Mouse (Mus musculus) urinary bladder, postnatal 4 days (tissue): ENCODE results near the gene Zbtb21.
"Not testable (repeated sequence)": the region's sequence is repeated elsewhere in the genome, so short reads cannot be mapped to it uniquely, and the experiment has no call there.

Experiments used
- DNase-seq, 2 experiments: peaks; one replicate each; pipeline ENCODE4 v3.0.0; 2021 to 2022; ENCODE audit warnings: low spot score in 2 of 2

Gene Zbtb21

DNA sequence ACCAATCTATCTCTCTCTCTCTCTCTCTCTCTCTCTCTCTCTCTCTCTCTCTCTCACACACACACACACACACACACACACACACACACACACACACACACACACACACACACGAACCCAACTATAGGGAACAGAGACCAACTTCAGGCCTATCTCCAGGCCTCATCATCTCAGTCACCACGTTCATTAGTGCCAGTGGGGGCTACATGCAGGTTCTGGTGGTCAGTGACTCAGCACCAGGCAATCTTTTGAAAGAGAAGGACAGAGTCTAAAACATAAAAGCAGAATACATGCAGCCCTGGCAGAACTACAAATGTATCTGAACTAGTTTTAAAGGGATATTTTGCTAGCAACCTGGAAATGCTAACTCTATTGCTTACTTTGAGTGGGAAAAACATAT lies 15.4 kb downstream of the Zbtb21 start:
- not testable (repeated sequence) for DNase-seq

- no peak for DNase-seq
These were observed 20.6 kb downstream of the Zbtb21 start for GRCm38 (mm10) chr16:97941844-97942243.

- no peak for DNase-seq
These were observed 21.9 kb downstream of the Zbtb21 start for GRCm38 (mm10) chr16:97940471-97940973.

GRCm38 (mm10) chr16:97935815-97936214 lies 26.6 kb downstream of the Zbtb21 start:
- no peak for DNase-seq

DNA sequence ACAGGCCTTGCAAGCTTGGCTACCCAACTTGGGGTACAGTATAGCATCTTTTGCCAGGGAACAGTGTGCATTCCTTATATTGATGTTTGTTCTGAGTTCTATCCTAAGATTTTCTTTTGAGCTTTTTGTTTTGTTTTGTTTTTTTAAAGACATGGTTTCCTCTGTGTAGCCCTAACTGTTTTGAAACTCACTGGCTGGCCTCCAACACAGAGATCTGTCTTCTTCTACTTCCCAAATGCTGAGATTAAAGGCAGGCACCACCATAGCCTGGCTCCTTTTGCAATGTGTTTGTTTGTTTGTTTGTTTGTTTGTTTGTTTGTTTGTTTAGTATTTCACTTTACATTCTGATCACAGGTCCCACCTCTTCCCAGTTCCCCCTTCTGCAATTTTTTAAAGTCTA lies 32.2 kb downstream of the Zbtb21 start:
- DNase-seq = no peak

GRCm38 (mm10) chr16:97929520-97929919 lies 32.9 kb downstream of the Zbtb21 start:
- DNase-seq = no peak

DNA sequence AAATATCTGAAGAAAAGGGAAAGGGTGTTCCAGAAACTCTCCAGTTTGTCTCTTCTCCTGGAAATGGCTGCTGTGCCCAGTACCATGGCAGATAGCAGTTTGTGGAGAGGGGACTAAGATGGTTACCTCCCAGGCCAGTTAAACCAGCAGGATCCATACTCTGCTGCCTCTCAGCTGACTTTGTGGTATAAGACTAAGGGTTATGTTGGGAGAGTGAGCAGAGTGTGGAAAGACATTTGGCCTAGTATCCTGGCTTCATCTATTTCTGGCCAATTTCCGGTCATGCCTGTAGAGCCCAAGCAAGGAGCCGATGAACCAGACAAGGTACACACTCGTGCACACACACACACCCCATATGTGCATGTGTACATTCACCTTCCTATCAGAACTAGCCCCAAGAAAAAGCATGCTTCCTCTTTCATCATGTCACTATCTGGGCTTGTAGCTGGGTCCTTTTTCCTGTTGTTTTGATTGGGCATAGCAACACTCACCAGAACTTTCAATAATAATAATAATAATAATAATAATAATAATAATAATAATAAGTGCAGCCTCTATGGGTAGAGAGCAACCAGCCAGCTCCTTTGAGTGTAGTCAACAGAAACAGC lies 35.0 kb downstream of the Zbtb21 start:
- no peak for DNase-seq

- DNase-seq = no peak
These were observed 36.0 kb downstream of the Zbtb21 start for GRCm38 (mm10) chr16:97926381-97926780.

GRCm38 (mm10) chr16:97925760-97926159 lies 36.7 kb downstream of the Zbtb21 start:
- no peak for DNase-seq

- no peak for DNase-seq
These were observed 38.7 kb downstream of the Zbtb21 start for GRCm38 (mm10) chr16:97923700-97924099.

DNA sequence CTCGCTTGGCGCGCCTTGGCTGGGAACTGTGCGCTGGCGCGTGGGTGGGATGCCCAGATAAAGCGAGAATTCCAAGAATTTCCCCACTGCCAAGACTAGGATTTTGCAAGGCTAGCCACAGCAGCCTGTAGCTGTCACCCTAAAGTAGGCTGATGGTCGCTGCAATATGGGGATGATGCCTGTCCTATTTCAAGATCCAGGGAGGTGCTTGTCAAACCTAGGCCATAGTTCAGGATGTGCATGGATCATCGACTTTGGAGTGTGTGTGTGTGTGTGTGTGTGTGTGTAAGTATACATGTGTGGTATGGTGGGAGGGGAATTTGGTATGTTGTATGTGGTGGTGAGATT lies 39.7 kb downstream of the Zbtb21 start:
- DNase-seq = no peak

DNA sequence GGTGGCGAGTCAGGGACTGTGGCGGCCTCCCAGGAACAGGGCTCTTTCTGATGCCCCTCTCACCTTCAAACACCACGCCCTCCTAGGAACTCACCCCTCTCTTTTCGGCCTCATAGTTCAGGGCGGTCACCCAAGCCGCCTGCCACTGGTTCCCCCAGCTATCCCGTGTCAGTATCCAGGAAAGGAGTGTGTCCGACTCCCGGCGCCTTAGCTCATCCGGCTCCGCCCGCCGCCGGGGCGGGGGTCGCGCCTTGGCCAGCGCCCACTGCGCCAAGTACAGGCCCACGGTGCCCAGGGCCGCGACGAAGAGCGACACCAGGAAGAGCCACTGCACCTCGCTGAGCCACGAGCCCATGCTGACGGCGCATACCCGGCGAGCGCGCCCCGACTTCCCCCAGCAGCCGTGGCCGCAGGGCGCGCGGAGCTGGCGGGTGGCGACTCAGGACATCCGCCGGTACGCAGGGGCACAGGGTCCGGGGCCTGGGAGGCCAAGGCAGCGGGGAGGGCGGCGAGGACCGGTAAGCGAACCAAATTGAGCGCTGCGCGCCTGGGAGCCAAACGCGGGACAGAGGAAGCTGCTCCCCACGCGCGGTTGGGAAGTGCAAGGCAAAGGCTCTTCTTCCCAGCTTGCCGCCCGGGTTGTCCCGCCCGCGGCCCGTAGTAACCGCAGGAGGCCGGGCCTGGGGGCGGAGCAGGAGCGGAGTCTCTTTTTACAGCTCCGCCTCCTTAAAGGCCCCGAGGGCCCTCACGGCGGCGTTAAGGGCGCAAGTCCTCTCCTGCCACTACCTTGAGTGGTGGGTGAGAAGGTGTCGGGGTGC lies 40.3 kb downstream of the Zbtb21 start:
- DNase-seq = peak; percentile 82 to 85

GRCm38 (mm10) chr16:97920621-97921020 lies 41.8 kb downstream of the Zbtb21 start:
- no peak for DNase-seq

- no peak for DNase-seq
These were observed 42.6 kb downstream of the Zbtb21 start for GRCm38 (mm10) chr16:97919793-97920192.

DNA sequence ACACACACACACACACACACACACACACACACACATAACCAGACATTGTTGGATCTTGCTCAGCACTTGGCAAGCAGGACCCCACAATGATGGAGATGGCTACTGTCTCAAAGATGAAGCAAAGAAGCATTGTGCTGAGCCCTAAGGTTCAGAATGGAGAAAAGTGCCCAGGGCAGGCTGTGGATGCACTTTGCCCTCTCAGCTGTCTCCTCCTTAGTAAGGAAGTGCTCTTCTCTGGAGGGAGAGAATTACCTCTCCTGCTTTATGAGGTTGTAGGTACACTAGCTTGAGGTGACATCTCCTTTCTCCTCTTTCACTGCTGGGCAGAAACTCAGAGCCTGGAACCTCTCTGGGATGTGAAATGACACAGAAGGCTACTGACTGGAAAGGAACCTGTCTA lies 49.5 kb downstream of the Zbtb21 start:
- DNase-seq = no peak

- DNase-seq = no peak
These were observed 53.1 kb downstream of the Zbtb21 start for GRCm38 (mm10) chr16:97909356-97909755.

GRCm38 (mm10) chr16:97907496-97907895 lies 54.9 kb downstream of the Zbtb21 start:
- DNase-seq = no peak

- DNase-seq = no peak
These were observed 56.1 kb downstream of the Zbtb21 start for GRCm38 (mm10) chr16:97906337-97906736.

- no peak for DNase-seq
These were observed 56.9 kb downstream of the Zbtb21 start for GRCm38 (mm10) chr16:97905449-97905991.

- DNase-seq = no peak
These were observed 58.4 kb downstream of the Zbtb21 start for GRCm38 (mm10) chr16:97904035-97904434.

- DNase-seq = peak in 1 of 2 experiments; percentile 35
These were observed 64.9 kb downstream of the Zbtb21 start for GRCm38 (mm10) chr16:97897346-97898024.
